Mouse (Mus musculus) NIH3T3 (cell line): ENCODE measurements around the gene Tnfrsf1a.

Experiments used
- DNase-seq: peaks from one replicate; pipeline ENCODE4 v3.0.0-alpha.2; 2012; ENCODE audit warnings: low read depth

Gene Tnfrsf1a

GRCm38 (mm10) chr6:125385066-125385974, 36.2 kb downstream of the Tnfrsf1a start:
- DNase-seq = peak; percentile 57

- DNase-seq = no peak
Observed at GRCm38 (mm10) chr6:125386080-125386479, 36.9 kb downstream of the Tnfrsf1a start.

- DNase-seq = no peak
Observed at GRCm38 (mm10) chr6:125389853-125390252, 40.7 kb downstream of the Tnfrsf1a start.

- DNase-seq = no peak
Observed at GRCm38 (mm10) chr6:125405461-125406382, 56.6 kb downstream of the Tnfrsf1a start.

- peak; percentile 38 for DNase-seq
Observed at GRCm38 (mm10) chr6:125407224-125407623, 58.1 kb downstream of the Tnfrsf1a start.

- DNase-seq = peak; percentile 76
Observed at GRCm38 (mm10) chr6:125407657-125408056, 58.5 kb downstream of the Tnfrsf1a start.

GRCm38 (mm10) chr6:125410551-125410950, 61.4 kb downstream of the Tnfrsf1a start:
- peak; percentile 52 for DNase-seq

- DNase-seq = peak; percentile 88
Observed at GRCm38 (mm10) chr6:125410995-125411547, 61.9 kb downstream of the Tnfrsf1a start.

- DNase-seq = no peak
Observed at GRCm38 (mm10) chr6:125411661-125412060, 62.5 kb downstream of the Tnfrsf1a start.
